16 mouse cellular contexts compared by ENCODE assay signal in genomic region chr13:63063706-63064105, GRCm38 (mm10).
DNase-seq lines count a peak whose midpoint lies in the region; ATAC-seq and TF ChIP-seq lines count a peak whose summit lies in the region.
"Had no signal": no experiment of that assay in that cellular context is flagged by ENCODE, and none has a peak within 500 bp of the region (broad histone marks: within the 10 kb centered on the region; RNA-seq: fewer than 3 reads in every experiment).

No protein-coding gene starts in this region.

- H3K9me3 ChIP-seq in lung, postnatal 0 days (ENCODE audit: low read length), result no peaks in the 10 kb centered on the region
- no peaks in the 10 kb centered on the region for H3K9me3 ChIP-seq in liver, embryonic 16.5 days (replicated peaks; ENCODE audit: control insufficient read depth, low read length)
- H3K9me3 ChIP-seq in kidney, embryonic 14.5 days (ENCODE audit: control insufficient read depth, low read length), result no peaks in the 10 kb centered on the region
- H3K9me3 ChIP-seq: heart, embryonic 15.5 days; hindbrain, embryonic 12.5 days; neural tube, embryonic 13.5 days had no signal

- DNase-seq in lung, postnatal 0 days (ENCODE audit: low spot score), result peak; percentile 56
- DNase-seq in lung, postnatal 14 days, result no peak
- DNase-seq in spleen, adult 12 weeks (ENCODE audit: low spot score), result no peak
- DNase-seq in yolk sac, embryonic 10.5 days (ENCODE audit: low spot score), result no peak
- no peak for DNase-seq in thymus, postnatal 0 days (ENCODE audit: low spot score)
- DNase-seq: adrenal gland, postnatal 25 days; cerebellum, postnatal 25 days; gastrocnemius, postnatal 14 days had no signal

- no peak overlapping the region for H3K27ac ChIP-seq in lung, postnatal 0 days (ENCODE audit: low read length)
- H3K27ac ChIP-seq in liver, embryonic 16.5 days (ENCODE audit: low read length), result no peak overlapping the region
- no peak overlapping the region for H3K27ac ChIP-seq in kidney, embryonic 14.5 days (ENCODE audit: low read depth, low read length)
- H3K27ac ChIP-seq: heart, embryonic 15.5 days; hindbrain, embryonic 12.5 days; neural tube, embryonic 13.5 days had no signal

- H3K4me1 ChIP-seq in lung, postnatal 0 days (ENCODE audit: insufficient read depth, low read depth, low read length), result no peaks in the 10 kb centered on the region
- H3K4me1 ChIP-seq in liver, embryonic 16.5 days (ENCODE audit: control insufficient read depth, low read depth, low read length), result no peaks in the 10 kb centered on the region
- H3K4me1 ChIP-seq in kidney, embryonic 14.5 days (ENCODE audit: control insufficient read depth, insufficient read depth, low read length), result no peaks in the 10 kb centered on the region
- H3K4me1 ChIP-seq: heart, embryonic 15.5 days; hindbrain, embryonic 12.5 days; neural tube, embryonic 13.5 days had no signal

- peak; percentile 83 for ATAC-seq in lung, postnatal 0 days
- 0 out of 2 replicates have a peak, but pooled peaks have one; percentile 20 for ATAC-seq in granulocyte monocyte progenitor cell, adult 5-6 weeks (replicated peaks; ENCODE audit: poor library complexity, severe bottlenecking)
- ATAC-seq in liver, embryonic 16.5 days (ENCODE audit: low read depth), result peak; percentile 76
- ATAC-seq in kidney, embryonic 14.5 days (ENCODE audit: low FRiP score, low TSS enrichment), result no peak
- ATAC-seq: activated CD4-positive, CD25-positive, alpha-beta regulatory T cell, adult 4 months; CD4-positive, CD25-positive, alpha-beta regulatory T cell, adult 4 months had no signal

- no peak overlapping the region for H3K4me2 ChIP-seq in lung, postnatal 0 days (replicated peaks; ENCODE audit: low read depth, low read length)
- H3K4me2 ChIP-seq in liver, embryonic 16.5 days (ENCODE audit: low read depth, low read length), result no peak overlapping the region
- H3K4me2 ChIP-seq in kidney, embryonic 14.5 days (replicated peaks; ENCODE audit: low read depth, low read length), result no peak overlapping the region
- H3K4me2 ChIP-seq: heart, embryonic 15.5 days; hindbrain, embryonic 12.5 days; neural tube, embryonic 13.5 days had no signal

- 55% methylated on average over 1 of the region's 1 CpGs for WGBS in lung, postnatal 0 days
- 21% methylated on average over 1 of the region's 1 CpGs for WGBS in liver, embryonic 16.5 days (ENCODE audit: insufficient replicate concordance)
- 81% methylated on average over 1 of the region's 1 CpGs for WGBS in kidney, embryonic 14.5 days

- H3K4me3 ChIP-seq in lung, postnatal 0 days (ENCODE audit: low read depth, low read length), result no peak overlapping the region
- no peak overlapping the region for H3K4me3 ChIP-seq in liver, embryonic 16.5 days (ENCODE audit: low read depth, low read length)
- H3K4me3 ChIP-seq in kidney, embryonic 14.5 days (ENCODE audit: low read length), result no peak overlapping the region
- H3K4me3 ChIP-seq: heart, embryonic 15.5 days; hindbrain, embryonic 12.5 days; neural tube, embryonic 13.5 days had no signal

- no peaks in the 10 kb centered on the region for H3K27me3 ChIP-seq in lung, postnatal 0 days (replicated peaks; ENCODE audit: insufficient read depth, low read length)
- no peaks in the 10 kb centered on the region for H3K27me3 ChIP-seq in liver, embryonic 16.5 days (ENCODE audit: control insufficient read depth, insufficient read depth, low read depth, low read length)
- H3K27me3 ChIP-seq in kidney, embryonic 14.5 days (ENCODE audit: control insufficient read depth, insufficient read depth, low read length), result no peaks in the 10 kb centered on the region
- H3K27me3 ChIP-seq: heart, embryonic 15.5 days; hindbrain, embryonic 12.5 days; neural tube, embryonic 13.5 days had no signal

- H3K9ac ChIP-seq in lung, postnatal 0 days (replicated peaks; ENCODE audit: low read depth), result no peak overlapping the region
- no peak overlapping the region for H3K9ac ChIP-seq in liver, embryonic 16.5 days (ENCODE audit: low read depth, low read length)
- H3K9ac ChIP-seq in kidney, embryonic 14.5 days (ENCODE audit: low read depth, low read length), result no peak overlapping the region
- H3K9ac ChIP-seq: heart, embryonic 15.5 days; hindbrain, embryonic 12.5 days; neural tube, embryonic 13.5 days had no signal

- TF ChIP-seq CTCF in lung, postnatal 0 days (IDR thresholded peaks at IDR 0.05), result no peak

- no peaks in the 10 kb centered on the region for H3K36me3 ChIP-seq in lung, postnatal 0 days (ENCODE audit: insufficient read depth, low read length)
- H3K36me3 ChIP-seq in liver, embryonic 16.5 days (ENCODE audit: control insufficient read depth, insufficient read depth), result no peaks in the 10 kb centered on the region
- no peaks in the 10 kb centered on the region for H3K36me3 ChIP-seq in kidney, embryonic 14.5 days (ENCODE audit: control insufficient read depth, insufficient read depth, low read length)
- H3K36me3 ChIP-seq: heart, embryonic 15.5 days; hindbrain, embryonic 12.5 days had no signal

- TF ChIP-seq EP300 in lung, postnatal 0 days (IDR thresholded peaks at IDR 0.05), result no peak
